Mouse (Mus musculus) testis, adult 2 months (tissue): ENCODE measurements around the gene Hsdl2. TPM values are rescaled to one million over a fixed set of nuclear protein-coding genes. Genes with fewer than 3 reads are reported as not detected.

Experiments used
- H3K27ac ChIP-seq: fragments of 200-500 bp; 2 replicates; pipeline ENCODE4 v1.5.1; 2012; ENCODE audit warnings: low read depth, low read length; ENCODE audit not compliant: control insufficient read depth, insufficient read depth
- H3K27me3 ChIP-seq: fragments of 200-500 bp; 2 replicates; pipeline ENCODE4 v1.6.1; 2012; ENCODE audit warnings: mild to moderate bottlenecking, low read length, moderate library complexity; ENCODE audit not compliant: control insufficient read depth, insufficient read depth
- H3K36me3 ChIP-seq: fragments of 200-500 bp; 2 replicates; pipeline ENCODE4 v1.6.1; 2012; ENCODE audit warnings: mild to moderate bottlenecking, low read length; ENCODE audit not compliant: control insufficient read depth, insufficient read depth
- H3K4me1 ChIP-seq: fragments of 200-500 bp; 2 replicates; pipeline ENCODE4 v1.6.1; 2012; ENCODE audit warnings: low read length; ENCODE audit not compliant: control insufficient read depth, insufficient read depth
- H3K4me3 ChIP-seq: fragments of 200-500 bp; 2 replicates; pipeline ENCODE4 v1.5.1; 2012; ENCODE audit warnings: low read depth, mild to moderate bottlenecking, low read length, moderate library complexity, mixed read lengths; ENCODE audit not compliant: control insufficient read depth
- CTCF ChIP-seq: fragments of 200-500 bp; IDR thresholded peaks from 2 replicates; pipeline ENCODE4 v1.5.1; 2012; ENCODE audit warnings: low read depth, mild to moderate bottlenecking, inconsistent platforms, low read length, moderate library complexity; ENCODE audit not compliant: control insufficient read depth, insufficient read depth, insufficient replicate concordance
- POLR2A ChIP-seq: fragments of 200-500 bp; IDR thresholded peaks from 2 replicates; pipeline ENCODE4 v1.6.1; 2012; ENCODE audit warnings: low read depth, mild to moderate bottlenecking, inconsistent platforms, low read length, moderate library complexity; ENCODE audit not compliant: control insufficient read depth
- polyA plus RNA-seq: library from polyadenylated mRNA; depleted of rRNA; stranded (reverse); fragments of >200 nt; gene quantifications from 2 replicates; pipeline ENCODE4 v1.2.3, GENCODE M21; 2012

Gene Hsdl2
- polyA plus RNA-seq, 1 experiment = 71.7 TPM

DNA sequence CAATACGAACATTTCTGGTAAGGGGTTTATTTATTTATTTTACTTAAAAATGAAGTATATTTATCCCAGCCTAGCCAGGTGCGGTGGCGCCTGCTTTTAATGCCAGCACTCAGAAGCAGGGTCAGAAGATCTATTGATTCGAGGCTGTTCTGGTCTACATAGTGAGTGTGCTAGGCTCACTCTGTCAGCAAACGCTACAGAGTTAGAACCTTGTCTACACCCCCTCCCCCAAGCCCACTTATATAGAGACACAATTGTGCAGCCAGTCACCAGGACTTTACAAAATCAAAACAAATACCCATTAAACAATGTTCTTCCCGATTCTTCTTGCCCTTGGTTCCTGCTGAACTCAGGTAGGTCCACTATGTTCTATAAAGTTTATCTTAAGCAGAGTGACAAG is 823 bp downstream of the Hsdl2 start:
- Histone ChIP-seq H3K27me3 (no peaks in the 10 kb centered on the region), H3K36me3 (no peaks in the 10 kb centered on the region), H3K4me3 (peak overlapping the region; percentile 86), H3K4me1 (peaks cover 8% of the 10 kb centered on the region; the same call in 1 of the 2 replicates), H3K27ac (peak overlapping the region; percentile 32; the same call in 1 of the 2 replicates)
- TF ChIP-seq CTCF = no peak
- no peak for TF ChIP-seq POLR2A

DNA sequence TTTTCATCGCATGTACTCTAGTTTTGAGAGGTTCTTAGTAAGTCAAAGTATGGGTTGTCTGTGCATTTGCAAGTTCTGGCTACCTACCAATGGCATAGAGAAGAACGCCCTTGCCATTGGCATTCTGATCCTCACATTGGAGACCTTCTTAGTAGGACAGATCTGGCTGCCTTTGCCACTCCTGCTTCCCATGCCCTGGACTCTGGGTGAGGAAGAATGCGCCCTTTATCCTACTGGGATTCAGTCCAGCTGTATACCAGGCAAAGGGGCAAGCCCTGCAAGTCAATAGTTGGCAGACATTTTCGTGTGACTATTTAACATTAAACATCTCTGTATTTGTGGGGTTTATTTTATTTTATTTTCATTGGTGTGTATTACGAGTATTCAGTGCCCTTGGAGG is 3.7 kb downstream of the Hsdl2 start:
- no peak overlapping the region for H3K4me3 ChIP-seq

DNA sequence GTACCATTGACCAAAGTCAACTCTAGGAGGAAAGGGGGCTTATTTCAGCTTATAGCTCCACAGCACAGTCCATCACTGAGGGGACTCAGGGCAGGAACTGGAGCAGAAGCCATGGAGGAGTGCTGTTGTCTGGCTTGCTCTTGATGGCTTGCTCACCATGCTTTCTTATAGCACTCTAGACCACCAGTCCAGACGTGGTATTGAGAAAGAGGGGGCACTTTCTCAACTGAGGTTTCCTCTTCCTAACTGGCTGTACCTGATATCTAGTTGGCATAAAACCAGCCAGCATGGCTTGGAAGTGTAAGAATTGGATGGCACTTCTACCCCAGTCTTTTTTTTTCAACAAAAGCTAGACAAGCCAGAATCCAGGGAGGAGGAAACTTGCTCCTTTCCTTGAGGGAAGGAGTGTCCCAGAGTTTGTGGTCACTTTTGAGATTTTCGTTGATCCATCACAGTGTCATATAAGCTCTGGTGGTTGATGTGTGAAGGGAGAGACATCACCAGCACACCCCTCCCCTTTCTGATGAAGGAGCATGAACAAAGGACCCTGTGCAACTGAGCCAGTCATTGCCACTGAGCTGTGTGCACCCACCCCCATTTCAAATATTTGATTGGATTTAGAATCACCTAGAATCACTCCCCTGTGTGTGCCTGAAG is 6.0 kb downstream of the Hsdl2 start:
- no peak for TF ChIP-seq POLR2A
- no peak for TF ChIP-seq CTCF
- no peak overlapping the region for H3K4me3 ChIP-seq
- no peaks in the 10 kb centered on the region for H3K4me1 ChIP-seq

More for the DNA sequence above, 3.7 kb downstream of the Hsdl2 start:
- TF ChIP-seq POLR2A (no peak), CTCF (no peak)
- H3K27me3 ChIP-seq = no peaks in the 10 kb centered on the region
- H3K36me3 ChIP-seq = no peaks in the 10 kb centered on the region
- H3K4me1 ChIP-seq = peaks cover 7% of the 10 kb centered on the region; the same call in 1 of the 2 replicates
- H3K27ac ChIP-seq = no peak overlapping the region

DNA sequence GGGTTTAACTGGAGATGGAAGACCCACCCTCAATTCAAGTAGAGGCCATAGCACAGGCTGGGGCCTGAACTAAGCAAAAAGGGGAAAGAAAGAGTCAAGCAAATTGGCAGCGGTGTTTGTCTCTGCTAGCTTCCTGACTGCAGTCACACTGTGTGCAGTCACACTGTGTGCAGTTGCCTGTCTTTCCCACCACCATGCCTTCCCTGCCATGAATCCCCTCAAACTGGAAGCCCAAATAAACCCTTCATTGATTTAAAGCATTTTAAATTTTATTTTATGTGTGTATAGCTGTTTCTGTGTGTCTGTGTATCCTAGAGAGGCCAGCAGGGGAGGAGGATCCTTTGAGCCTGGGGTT is 6.5 kb downstream of the Hsdl2 start:
- Histone ChIP-seq H3K27me3 (no peaks in the 10 kb centered on the region), H3K27ac (no peak overlapping the region), H3K4me3 (no peak overlapping the region), H3K36me3 (no peaks in the 10 kb centered on the region), H3K4me1 (no peaks in the 10 kb centered on the region)
- no peak for TF ChIP-seq CTCF
- TF ChIP-seq POLR2A = no peak

More for the DNA sequence above, 6.0 kb downstream of the Hsdl2 start:
- no peak overlapping the region for H3K27ac ChIP-seq
- no peaks in the 10 kb centered on the region for H3K27me3 ChIP-seq
- H3K36me3 ChIP-seq = no peaks in the 10 kb centered on the region

DNA sequence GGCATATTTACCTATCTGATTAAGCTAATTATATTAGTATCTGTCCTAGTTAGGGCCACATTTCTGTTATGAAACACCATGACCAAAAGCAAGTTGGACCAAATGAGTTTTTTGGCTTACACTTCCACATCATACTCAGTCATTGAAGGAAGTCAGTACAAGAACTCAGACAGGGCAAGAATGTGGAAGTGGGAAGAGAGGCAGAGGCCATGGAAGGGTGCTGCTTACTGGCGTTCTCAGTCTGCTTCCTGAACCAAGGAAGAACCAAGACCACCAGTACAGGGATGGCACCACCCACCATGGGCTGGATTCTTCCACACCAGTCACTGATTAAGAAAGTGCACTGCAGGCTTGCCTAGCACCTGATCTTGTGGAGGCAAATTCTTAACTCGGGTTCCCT is 13.3 kb downstream of the Hsdl2 start:
- Histone ChIP-seq H3K4me3 (no peak overlapping the region), H3K4me1 (no peaks in the 10 kb centered on the region), H3K36me3 (no peaks in the 10 kb centered on the region), H3K27ac (no peak overlapping the region), H3K27me3 (no peaks in the 10 kb centered on the region)
- no peak for TF ChIP-seq CTCF
- no peak for TF ChIP-seq POLR2A

DNA sequence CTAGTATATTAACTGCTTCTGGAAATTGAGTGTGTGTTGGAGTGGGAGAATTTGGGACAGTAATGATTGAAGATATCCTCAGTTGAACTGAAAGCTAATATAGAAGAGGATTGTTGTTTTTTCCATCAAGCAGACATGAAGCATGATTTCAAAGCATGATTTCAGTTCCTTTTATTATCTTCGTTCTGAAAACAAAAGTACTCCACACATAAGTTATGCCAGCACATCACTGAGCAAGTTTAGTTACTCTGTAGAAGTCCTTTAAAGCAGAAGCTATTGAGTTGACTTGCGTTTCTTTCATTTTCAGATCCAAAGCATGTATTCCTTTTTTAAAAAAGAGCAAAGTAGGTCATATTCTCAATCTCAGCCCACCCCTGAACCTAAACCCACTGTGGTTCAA is 15.2 kb downstream of the Hsdl2 start:
- Histone ChIP-seq H3K4me3 (no peak overlapping the region), H3K27me3 (no peaks in the 10 kb centered on the region), H3K36me3 (no peaks in the 10 kb centered on the region), H3K27ac (no peak overlapping the region), H3K4me1 (no peaks in the 10 kb centered on the region)
- no peak for TF ChIP-seq CTCF
- TF ChIP-seq POLR2A = no peak

DNA sequence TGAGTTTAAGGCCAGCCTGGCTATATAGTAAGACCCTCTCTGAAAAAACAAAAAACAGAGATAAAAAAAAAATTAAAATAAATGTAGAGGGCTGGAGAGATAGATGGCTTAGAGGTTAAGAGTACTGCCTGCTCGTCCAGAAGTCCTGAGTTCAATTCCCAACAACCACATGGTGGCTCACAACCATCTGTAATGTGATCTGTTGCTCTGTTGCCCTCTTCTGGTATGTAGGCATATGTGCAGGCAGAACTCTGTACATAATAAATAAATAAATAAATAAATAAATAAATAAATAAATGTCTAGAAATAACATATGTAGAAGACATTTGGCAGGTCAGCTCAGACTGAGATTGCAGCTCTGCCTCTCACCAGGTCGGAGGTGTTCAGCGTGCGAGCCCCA is 21.3 kb downstream of the Hsdl2 start:
- H3K27me3 ChIP-seq = no peaks in the 10 kb centered on the region
- no peaks in the 10 kb centered on the region for H3K4me1 ChIP-seq
- H3K27ac ChIP-seq = no peak overlapping the region
- TF ChIP-seq CTCF = no peak
- TF ChIP-seq POLR2A = no peak
- no peak overlapping the region for H3K4me3 ChIP-seq
- no peaks in the 10 kb centered on the region for H3K36me3 ChIP-seq
